Comparison of ENCODE assay signal across 8 mouse cellular contexts in genomic region chr2:120562859-120563234, GRCm38 (mm10). TPM values are rescaled to one million over a fixed set of nuclear protein-coding genes. Genes with fewer than 3 reads are reported as not detected.
DNase-seq lines count a peak whose midpoint lies in the region; ATAC-seq and TF ChIP-seq lines count a peak whose summit lies in the region.

No protein-coding gene starts in this region.

- in situ Hi-C loops in ES-E14 (cut with MboI; ENCODE audit: low sequenced_read_pairs in 2 of 2, unreplicated experiment in 2 of 2) = no loop called here

- H3K4me1 ChIP-seq in heart, embryonic 13.5 days = peaks cover 20% of the 10 kb centered on the region
- H3K4me1 ChIP-seq in ES-E14 (ENCODE audit: control insufficient read depth in 2 of 2, insufficient read depth in 2 of 2, low read length in 2 of 2, poor library complexity in 1 of 2) = peaks cover 2% of the 10 kb centered on the region in 2 experiments; a peak in 2 of 4 replicates
- H3K4me1 ChIP-seq in hindbrain, embryonic 11.5 days (replicated peaks; ENCODE audit: control insufficient read depth, insufficient read depth, low read length) = no peaks in the 10 kb centered on the region
- H3K4me1 ChIP-seq in megakaryocyte, embryonic 14.5 days = peaks cover 60% of the 10 kb centered on the region

- no peaks in the 10 kb centered on the region for H3K27me3 ChIP-seq in heart, embryonic 13.5 days (replicated peaks)
- no peaks in the 10 kb centered on the region for H3K27me3 ChIP-seq in hindbrain, embryonic 11.5 days (ENCODE audit: control insufficient read depth, insufficient read depth, low read length)
- no peaks in the 10 kb centered on the region for H3K27me3 ChIP-seq in megakaryocyte, embryonic 14.5 days (replicated peaks)

- H3K4me2 ChIP-seq in heart, embryonic 13.5 days = peak overlapping the region; percentile 77
- H3K4me2 ChIP-seq in hindbrain, embryonic 11.5 days (replicated peaks; ENCODE audit: low read depth, low read length) = peak overlapping the region; percentile 78

- DNase-seq in heart, postnatal 36 days = no peak
- DNase-seq in ES-E14 (ENCODE audit: low read depth, low spot score) = no peak
- DNase-seq in hindbrain, embryonic 11.5 days (ENCODE audit: low spot score) = no peak
- DNase-seq in thymus, postnatal 25 days = no peak
- DNase-seq in left cerebral cortex, postnatal 10 days (ENCODE audit: extremely low spot score in 1 of 2, low spot score in 2 of 2) = no peak
- DNase-seq in adrenal gland, postnatal 10 days = no peak

- H3K9ac ChIP-seq in heart, embryonic 13.5 days = peak overlapping the region; percentile 91
- H3K9ac ChIP-seq in ES-E14 (ENCODE audit: insufficient read depth, low read depth, low read length, poor library complexity, severe bottlenecking) = peak overlapping the region; percentile 98
- peak overlapping the region; percentile 95 for H3K9ac ChIP-seq in hindbrain, embryonic 11.5 days (ENCODE audit: low read depth, low read length)

- intact Hi-C loops in heart, postnatal 36 days (cut with DNase I) = loop anchor here (2.0 kb wide), 1 partner anchor 22 kb away; no protein-coding TSS in a partner anchor
- intact Hi-C loops in left cerebral cortex, postnatal 10 days (cut with DNase I) = loop anchor here (2.0 to 10.0 kb wide), 2 partner anchors 44 to 92 kb away; no protein-coding TSS in a partner anchor

- H3K9me3 ChIP-seq in heart, embryonic 13.5 days = no peaks in the 10 kb centered on the region
- no peaks in the 10 kb centered on the region for H3K9me3 ChIP-seq in ES-E14 (ENCODE audit: control insufficient read depth, insufficient read depth, low read depth, low read length)
- no peaks in the 10 kb centered on the region for H3K9me3 ChIP-seq in hindbrain, embryonic 11.5 days (ENCODE audit: control insufficient read depth, low read length)
- H3K9me3 ChIP-seq in megakaryocyte, embryonic 14.5 days = no peaks in the 10 kb centered on the region

- WGBS in heart, embryonic 13.5 days = 19% methylated on average over 9 of the region's 9 CpGs
- 29% methylated on average over 9 of the region's 9 CpGs for WGBS in hindbrain, embryonic 11.5 days

- no peak for ATAC-seq in heart, embryonic 13.5 days (ENCODE audit: extremely low read depth, insufficient number of reproducible peaks, low FRiP score, low TSS enrichment)
- no peak for ATAC-seq in hindbrain, embryonic 11.5 days (ENCODE audit: low FRiP score)

- H3K27ac ChIP-seq in heart, embryonic 13.5 days (replicated peaks) = peak overlapping the region; percentile 77
- peak overlapping the region; percentile 85; the same call in 1 of the 2 replicates for H3K27ac ChIP-seq in ES-E14 (ENCODE audit: insufficient read depth, low read depth, low read length, poor library complexity, severe bottlenecking)
- no peak overlapping the region for H3K27ac ChIP-seq in hindbrain, embryonic 11.5 days (ENCODE audit: low read depth, low read length)

- H3K4me3 ChIP-seq in heart, embryonic 13.5 days = peak overlapping the region; percentile 75
- peak overlapping the region; percentile 79 to 87 for H3K4me3 ChIP-seq in ES-E14 (ENCODE audit: insufficient read depth in 1 of 2, low read depth in 1 of 2, low read length in 2 of 2, poor library complexity in 1 of 2, severe bottlenecking in 1 of 2)
- peak overlapping the region; percentile 90 for H3K4me3 ChIP-seq in hindbrain, embryonic 11.5 days (ENCODE audit: low read depth, low read length)
- peak overlapping the region; percentile 100 for H3K4me3 ChIP-seq in megakaryocyte, embryonic 14.5 days (replicated peaks)

- peaks cover 10% of the 10 kb centered on the region for H3K36me3 ChIP-seq in heart, embryonic 13.5 days
- H3K36me3 ChIP-seq in ES-E14 (ENCODE audit: control insufficient read depth, insufficient read depth, low read length, poor library complexity, severe bottlenecking) = no peaks in the 10 kb centered on the region
- H3K36me3 ChIP-seq in hindbrain, embryonic 11.5 days (ENCODE audit: control insufficient read depth, insufficient read depth, low read length) = no peaks in the 10 kb centered on the region
- H3K36me3 ChIP-seq in megakaryocyte, embryonic 14.5 days (replicated peaks; ENCODE audit: low read length) = peaks cover 9% of the 10 kb centered on the region

TF ChIP-seq in ES-E14, 5 proteins besides CTCF, POLR2A, EP300 and RAD21:
- TF ChIP-seq MAFK (IDR thresholded peaks at IDR 0.05; ENCODE audit: insufficient read depth, low read depth, low read length) (no peak), CHD2 (IDR thresholded peaks at IDR 0.05; ENCODE audit: low read depth, low read length) (no peak), HCFC1 (IDR thresholded peaks at IDR 0.05; ENCODE audit: borderline replicate concordance, insufficient read depth, low read length) (no peak), ZC3H11A (IDR thresholded peaks at IDR 0.05; ENCODE audit: borderline replicate concordance, low read depth, low read length) (no peak), ZNF384 (IDR thresholded peaks at IDR 0.05; ENCODE audit: low read depth, low read length) (no peak)

RNA-seq across cellular contexts. Expression of gene Zfp106, which starts 0.8 kb away (rescaled TPM):
- 40.0 and 41.9 TPM in 2 replicates for polyA plus RNA-seq in heart, embryonic 13.5 days (2015; fragmentation: Nextera tagmentation; extraction: Ambion mirVana)
- 100 to 1,000 TPM; 471 TPM for total RNA-seq in heart, postnatal 36 days (2021)
- total RNA-seq in ES-E14 (2012; rRNA removed) = 117 and 119 TPM in 2 replicates
- polyA plus RNA-seq in hindbrain, embryonic 11.5 days (2014; fragmentation: Nextera tagmentation; extraction: Ambion mirVana) = 59.8 and 72.6 TPM in 2 replicates
- 1.5 and 7.7 TPM in 2 replicates for polyA plus RNA-seq in megakaryocyte, embryonic 14.5 days (2012; ENCODE audit: insufficient read depth, low replicate concordance)
- 100 to 1,000 TPM in 1 of 2 experiments, 10 to 100 TPM in 1; 83.8 to 101 TPM for total RNA-seq in left cerebral cortex, postnatal 10 days (2021)
- 100 to 1,000 TPM in 1 of 2 experiments, 10 to 100 TPM in 1; 85.6 to 107 TPM for total RNA-seq in adrenal gland, postnatal 10 days (2021)

RNA-seq across cellular contexts. Expression of gene Snap23, which starts 4.6 kb away (rescaled TPM):
- 46.4 and 48.0 TPM in 2 replicates for polyA plus RNA-seq in heart, embryonic 13.5 days (2015; fragmentation: Nextera tagmentation; extraction: Ambion mirVana)
- 10 to 100 TPM; 58.9 to 60.4 TPM for total RNA-seq in heart, postnatal 36 days (2021)
- total RNA-seq in ES-E14 (2012; rRNA removed) = 29.8 and 40.0 TPM in 2 replicates
- 47.3 and 55.3 TPM in 2 replicates for polyA plus RNA-seq in hindbrain, embryonic 11.5 days (2014; fragmentation: Nextera tagmentation; extraction: Ambion mirVana)
- 4.7 and 18.1 TPM in 2 replicates for polyA plus RNA-seq in megakaryocyte, embryonic 14.5 days (2012; ENCODE audit: insufficient read depth, low replicate concordance)
- total RNA-seq in left cerebral cortex, postnatal 10 days (2021) = 10 to 100 TPM; 16.5 to 17.4 TPM
- 10 to 100 TPM; 45.7 to 53.2 TPM for total RNA-seq in adrenal gland, postnatal 10 days (2021)

RNA-seq across cellular contexts. Expression of gene Haus2, which starts 46.3 kb away (rescaled TPM):
- 18.9 and 20.2 TPM in 2 replicates for polyA plus RNA-seq in heart, embryonic 13.5 days (2015; fragmentation: Nextera tagmentation; extraction: Ambion mirVana)
- 10 to 100 TPM; 10.1 to 10.6 TPM for total RNA-seq in heart, postnatal 36 days (2021)
- 13.6 and 18.6 TPM in 2 replicates for total RNA-seq in ES-E14 (2012; rRNA removed)
- polyA plus RNA-seq in hindbrain, embryonic 11.5 days (2014; fragmentation: Nextera tagmentation; extraction: Ambion mirVana) = 36.0 and 40.6 TPM in 2 replicates
- 0.89 and 1.6 TPM in 2 replicates for polyA plus RNA-seq in megakaryocyte, embryonic 14.5 days (2012; ENCODE audit: insufficient read depth, low replicate concordance)
- 10 to 100 TPM; 16.7 to 17.2 TPM for total RNA-seq in left cerebral cortex, postnatal 10 days (2021)
- 10 to 100 TPM; 14.1 to 14.9 TPM for total RNA-seq in adrenal gland, postnatal 10 days (2021)

RNA-seq across cellular contexts. Expression of gene Lrrc57, which starts 46.5 kb away (rescaled TPM):
- 19.5 and 21.0 TPM in 2 replicates for polyA plus RNA-seq in heart, embryonic 13.5 days (2015; fragmentation: Nextera tagmentation; extraction: Ambion mirVana)
- 10 to 100 TPM; 14.9 to 17.9 TPM for total RNA-seq in heart, postnatal 36 days (2021)
- 12.8 and 14.7 TPM in 2 replicates for total RNA-seq in ES-E14 (2012; rRNA removed)
- polyA plus RNA-seq in hindbrain, embryonic 11.5 days (2014; fragmentation: Nextera tagmentation; extraction: Ambion mirVana) = 34.0 and 39.3 TPM in 2 replicates
- 2.1 TPM in 1 of 2 replicates, not detected in the other for polyA plus RNA-seq in megakaryocyte, embryonic 14.5 days (2012; ENCODE audit: insufficient read depth, low replicate concordance)
- total RNA-seq in left cerebral cortex, postnatal 10 days (2021) = 10 to 100 TPM; 21.1 to 26.5 TPM
- 10 to 100 TPM; 13.5 to 18.1 TPM for total RNA-seq in adrenal gland, postnatal 10 days (2021)
